Mouse (Mus musculus): ENCODE results near the gene Cd5.

DNA sequence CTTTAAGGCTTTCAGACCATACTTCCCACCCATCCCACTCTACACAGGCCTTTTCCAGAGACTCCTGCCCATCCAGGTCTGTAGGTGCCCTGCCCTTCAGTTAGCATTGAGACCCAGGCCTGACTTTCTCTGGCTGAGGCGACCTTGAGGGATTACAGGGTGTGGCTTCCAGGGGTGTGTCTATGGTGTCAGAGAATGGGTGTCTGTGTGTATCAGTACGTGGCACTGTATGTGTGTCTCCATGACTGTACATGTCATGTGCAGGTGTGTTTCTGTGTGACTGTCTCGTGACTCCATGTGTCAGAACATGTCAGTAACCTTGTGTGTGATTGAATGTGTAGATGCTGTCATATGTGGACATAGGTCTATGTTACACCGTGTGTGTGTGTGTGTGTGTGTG lies 67.5 kb downstream of the Cd5 start:
- no peak for TF ChIP-seq TAL1 (IDR thresholded peaks at IDR 0.05; ENCODE audit: low read length)
- no peak for TF ChIP-seq GATA1 (IDR thresholded peaks at IDR 0.05; ENCODE audit: low read length)

Measured in erythroblast, embryonic 14.5 days (primary cell).